Mouse (Mus musculus) forebrain, embryonic 14.5 days (tissue): Measurements from ENCODE around the gene Ovol1. TPM values are rescaled to one million over a fixed set of nuclear protein-coding genes. Genes with fewer than 3 reads are reported as not detected.

Experiments
- ATAC-seq: fragments of 200-750 bp; cut with Nextera tagmentation; 2 replicates; pipeline ENCODE4 v1.8.0; 2017; ENCODE audit warnings: mild to moderate bottlenecking, moderate library complexity
- DNase-seq: peaks from one replicate; pipeline ENCODE4 v3.0.0-alpha.2; 2015; ENCODE audit warnings: low spot score
- H3K27ac ChIP-seq: fragments of 300-500 bp; sonication (generic); 2 replicates; pipeline ENCODE4 v1.5.1; 2014; ENCODE audit warnings: low read depth, mild to moderate bottlenecking, control low read depth, low read length, moderate library complexity
- H3K27me3 ChIP-seq: fragments of 300-500 bp; sonication (generic); replicated peaks from 2 replicates; pipeline ENCODE4 v1.6.1; 2014; ENCODE audit warnings: low read length, control low read depth, mixed read lengths; ENCODE audit not compliant: control insufficient read depth, insufficient read depth
- H3K36me3 ChIP-seq: fragments of 300-500 bp; sonication (generic); 2 replicates; pipeline ENCODE4 v1.6.1; 2014; ENCODE audit warnings: low read length, control low read depth; ENCODE audit not compliant: control insufficient read depth, insufficient read depth
- H3K4me1 ChIP-seq: fragments of 300-500 bp; sonication (generic); 2 replicates; pipeline ENCODE4 v1.6.1; 2014; ENCODE audit warnings: antibody characterized with exemption, low read length, control low read depth; ENCODE audit not compliant: control insufficient read depth, insufficient read depth
- H3K4me2 ChIP-seq: fragments of 300-500 bp; sonication (generic); 2 replicates; pipeline ENCODE4 v1.6.1; 2014; ENCODE audit warnings: mild to moderate bottlenecking, control low read depth, low read length
- H3K4me3 ChIP-seq: fragments of 300-500 bp; sonication (generic); 2 replicates; pipeline ENCODE4 v1.5.1; 2014; ENCODE audit warnings: low read depth, low read length, control low read depth
- H3K9ac ChIP-seq: fragments of 300-500 bp; sonication (generic); 2 replicates; pipeline ENCODE4 v1.6.1; 2014; ENCODE audit warnings: mild to moderate bottlenecking, low read length, control low read depth, moderate library complexity
- H3K9me3 ChIP-seq: fragments of 300-500 bp; sonication (generic); replicated peaks from 2 replicates; pipeline ENCODE4 v1.6.1; 2016; ENCODE audit warnings: low read length, control low read depth, mixed read lengths; ENCODE audit not compliant: control insufficient read depth
- WGBS: fragments of 180-500 bp; shearing (Covaris S2); extraction: QIAGEN DNeasy Blood & Tissue Kit; methylation state at CpG from one replicate; pipeline ENCODE4 v1.1.7; 2014; 5-methylcytosine and 5-hydroxymethylcytosine counted together
- polyA plus RNA-seq: library from polyadenylated mRNA; unstranded; fragments of >200 nt; fragmentation: Nextera tagmentation; extraction: Ambion mirVana; gene quantifications from 2 replicates; pipeline ENCODE4 v1.2.1, GENCODE M21; 2014

The Ovol1 gene
- polyA plus RNA-seq, 1 experiment from 2014 or later = not detected

DNA sequence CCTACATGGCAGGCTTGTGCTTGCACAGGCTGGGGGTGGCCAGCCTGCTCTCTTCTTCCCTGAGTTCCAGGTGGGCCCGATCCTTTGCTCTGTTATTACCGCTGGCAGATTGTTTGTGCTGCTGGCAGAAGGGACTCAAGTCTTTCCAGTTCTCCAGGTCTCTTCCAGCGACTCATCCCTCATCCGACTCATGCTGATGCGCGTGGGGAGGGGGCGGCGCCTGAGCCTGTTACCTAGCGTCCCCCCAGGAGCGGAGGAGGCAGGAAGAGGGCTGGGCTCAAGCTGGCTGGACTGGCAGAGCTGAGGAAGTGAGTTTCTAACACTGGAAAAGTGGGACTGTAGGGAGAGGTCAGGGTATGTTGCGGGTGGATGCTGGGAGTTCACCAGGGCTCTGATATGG lies 16.4 kb downstream of the Ovol1 start:
- H3K27me3 ChIP-seq = no peaks in the 10 kb centered on the region
- H3K36me3 ChIP-seq = no peaks in the 10 kb centered on the region
- no peak for DNase-seq
- H3K9me3 ChIP-seq = no peaks in the 10 kb centered on the region
- WGBS = 53% methylated on average over 11 of the region's 11 CpGs
- no peaks in the 10 kb centered on the region for H3K4me1 ChIP-seq
- no peak overlapping the region for H3K4me3 ChIP-seq
- no peak overlapping the region for H3K9ac ChIP-seq
- H3K4me2 ChIP-seq = no peak overlapping the region
- H3K27ac ChIP-seq = no peak overlapping the region
- no peak for ATAC-seq

- Histone ChIP-seq H3K27ac (no peak overlapping the region), H3K4me3 (no peak overlapping the region), H3K27me3 (no peaks in the 10 kb centered on the region), H3K36me3 (no peaks in the 10 kb centered on the region), H3K9ac (no peak overlapping the region), H3K4me1 (no peaks in the 10 kb centered on the region), H3K4me2 (no peak overlapping the region), H3K9me3 (no peaks in the 10 kb centered on the region)
- DNase-seq (no peak), ATAC-seq (no peak)
- WGBS = 91% methylated on average over 9 of the region's 9 CpGs
These were observed 17.1 kb downstream of the Ovol1 start for GRCm38 (mm10) chr19:5543362-5543761.

GRCm38 (mm10) chr19:5538786-5539185 lies 21.7 kb downstream of the Ovol1 start:
- Histone ChIP-seq H3K27ac (no peak overlapping the region), H3K4me1 (no peaks in the 10 kb centered on the region), H3K27me3 (no peaks in the 10 kb centered on the region), H3K9me3 (no peaks in the 10 kb centered on the region), H3K4me2 (no peak overlapping the region), H3K4me3 (no peak overlapping the region), H3K36me3 (no peaks in the 10 kb centered on the region), H3K9ac (no peak overlapping the region)
- DNase-seq (no peak), ATAC-seq (no peak)
- WGBS = 60% methylated on average over 8 of the region's 8 CpGs

DNA sequence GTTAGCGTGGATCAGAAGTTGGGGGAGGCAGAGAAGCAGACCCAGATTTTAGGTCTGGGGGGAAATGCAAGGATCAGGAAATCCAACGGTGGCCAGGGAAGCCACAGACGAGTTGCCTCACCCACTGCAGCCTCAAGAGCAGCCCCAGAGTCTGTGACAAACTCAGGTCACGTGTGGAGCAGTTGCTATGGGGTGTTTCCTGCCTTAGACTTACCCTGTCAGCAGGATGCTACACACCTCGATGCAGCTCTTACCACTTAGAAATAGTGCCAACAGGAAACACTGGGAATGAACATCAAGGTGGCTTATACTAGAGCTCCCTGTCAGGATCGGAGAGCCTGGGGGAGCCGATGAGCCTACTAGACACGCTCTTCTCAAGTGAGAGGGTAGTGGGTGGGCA lies 27.9 kb downstream of the Ovol1 start:
- Histone ChIP-seq H3K4me3 (no peak overlapping the region), H3K9me3 (no peaks in the 10 kb centered on the region), H3K27ac (no peak overlapping the region), H3K4me1 (no peaks in the 10 kb centered on the region), H3K9ac (no peak overlapping the region), H3K4me2 (no peak overlapping the region), H3K36me3 (no peaks in the 10 kb centered on the region), H3K27me3 (no peaks in the 10 kb centered on the region)
- no peak for DNase-seq
- no peak for ATAC-seq
- 79% methylated on average over 8 of the region's 8 CpGs for WGBS

GRCm38 (mm10) chr19:5530138-5530524 lies 30.3 kb downstream of the Ovol1 start:
- H3K9me3 ChIP-seq = no peaks in the 10 kb centered on the region
- no peak for DNase-seq
- H3K4me2 ChIP-seq = no peak overlapping the region
- no peak overlapping the region for H3K27ac ChIP-seq
- no peak overlapping the region for H3K4me3 ChIP-seq
- no peaks in the 10 kb centered on the region for H3K27me3 ChIP-seq
- ATAC-seq = no peak
- no peaks in the 10 kb centered on the region for H3K36me3 ChIP-seq
- no peak overlapping the region for H3K9ac ChIP-seq
- WGBS = 9% methylated on average over 7 of the region's 7 CpGs
- no peaks in the 10 kb centered on the region for H3K4me1 ChIP-seq

DNA sequence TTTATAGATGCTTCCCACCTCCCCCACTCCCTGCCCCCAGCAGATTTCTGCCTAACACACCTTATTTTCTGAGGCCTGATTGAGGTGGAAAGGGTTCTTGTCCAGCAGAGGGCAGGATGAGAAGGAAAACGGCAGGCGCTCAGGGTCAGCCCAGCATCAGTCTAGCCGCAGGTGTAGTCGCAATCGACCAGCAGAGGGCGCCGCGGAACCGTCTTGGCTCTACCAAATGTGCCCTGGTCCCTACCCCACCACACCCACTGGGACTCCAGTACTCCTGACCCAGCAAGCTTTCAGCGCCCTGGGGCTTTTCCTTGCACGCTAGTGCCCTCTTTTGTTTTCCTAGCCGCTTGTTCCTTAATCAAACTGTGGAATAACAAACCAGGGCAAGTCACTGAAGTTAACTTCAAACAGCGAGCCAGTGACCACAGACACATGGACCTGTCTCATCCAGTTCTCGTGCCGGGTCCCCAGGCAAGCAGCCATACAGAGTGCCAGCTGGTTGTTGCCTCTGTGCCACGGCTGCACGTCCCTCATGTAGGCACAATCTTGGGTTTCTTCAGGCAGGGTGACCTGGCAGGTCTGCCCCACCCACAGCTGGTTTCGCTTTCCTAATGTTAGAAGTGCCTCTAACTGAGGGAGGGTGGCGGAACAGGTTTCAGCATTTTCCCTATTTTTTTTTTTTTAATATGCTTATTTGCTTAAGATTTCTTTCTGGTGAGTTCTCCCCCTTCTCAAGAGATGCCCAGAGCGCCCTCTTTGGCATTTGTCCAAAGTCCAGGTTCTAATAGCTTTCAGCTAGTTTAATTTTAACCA lies 30.9 kb downstream of the Ovol1 start:
- peak; percentile 88 for DNase-seq
- H3K4me1 ChIP-seq = no peaks in the 10 kb centered on the region
- H3K27ac ChIP-seq = no peak overlapping the region
- H3K4me3 ChIP-seq = no peak overlapping the region
- peak; percentile 93 for ATAC-seq
- H3K4me2 ChIP-seq = peak overlapping the region; percentile 32
- H3K27me3 ChIP-seq = no peaks in the 10 kb centered on the region
- no peaks in the 10 kb centered on the region for H3K9me3 ChIP-seq
- no peak overlapping the region for H3K9ac ChIP-seq
- WGBS = 12% methylated on average over 20 of the region's 20 CpGs
- no peaks in the 10 kb centered on the region for H3K36me3 ChIP-seq

- no peak overlapping the region for H3K9ac ChIP-seq
- H3K27ac ChIP-seq = no peak overlapping the region
- no peaks in the 10 kb centered on the region for H3K9me3 ChIP-seq
- no peaks in the 10 kb centered on the region for H3K27me3 ChIP-seq
- H3K4me2 ChIP-seq = no peak overlapping the region
- no peak for DNase-seq
- no peaks in the 10 kb centered on the region for H3K36me3 ChIP-seq
- H3K4me1 ChIP-seq = no peaks in the 10 kb centered on the region
- ATAC-seq = no peak
- 80% methylated on average over 5 of the region's 5 CpGs for WGBS
- no peak overlapping the region for H3K4me3 ChIP-seq
These were observed 35.2 kb downstream of the Ovol1 start for GRCm38 (mm10) chr19:5525204-5525603.

DNA sequence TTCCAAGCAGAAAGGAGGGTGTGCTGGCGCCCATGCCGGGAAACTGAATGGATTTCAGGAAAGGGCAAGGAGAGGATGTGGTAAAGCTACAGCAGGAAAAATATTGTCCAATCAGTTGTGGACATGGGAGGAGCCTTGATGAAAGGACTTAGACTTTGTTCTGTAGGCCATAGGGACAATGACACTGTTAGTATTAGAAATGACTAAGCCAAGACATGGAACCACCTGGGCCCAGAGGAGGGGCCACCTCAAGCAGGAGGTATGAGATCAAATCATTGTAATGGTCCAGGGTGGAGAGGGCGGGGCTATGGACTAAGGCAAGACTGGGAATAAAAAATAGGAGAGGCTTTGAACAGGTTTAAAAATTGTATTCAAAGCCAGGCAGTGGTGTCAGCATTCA lies 41.7 kb downstream of the Ovol1 start:
- DNase-seq = no peak
- Histone ChIP-seq H3K27me3 (no peaks in the 10 kb centered on the region), H3K27ac (no peak overlapping the region), H3K36me3 (no peaks in the 10 kb centered on the region), H3K9ac (no peak overlapping the region), H3K4me2 (no peak overlapping the region), H3K9me3 (no peaks in the 10 kb centered on the region), H3K4me3 (no peak overlapping the region), H3K4me1 (no peaks in the 10 kb centered on the region)
- no peak for ATAC-seq
- 88% methylated on average over 3 of the region's 3 CpGs for WGBS

DNA sequence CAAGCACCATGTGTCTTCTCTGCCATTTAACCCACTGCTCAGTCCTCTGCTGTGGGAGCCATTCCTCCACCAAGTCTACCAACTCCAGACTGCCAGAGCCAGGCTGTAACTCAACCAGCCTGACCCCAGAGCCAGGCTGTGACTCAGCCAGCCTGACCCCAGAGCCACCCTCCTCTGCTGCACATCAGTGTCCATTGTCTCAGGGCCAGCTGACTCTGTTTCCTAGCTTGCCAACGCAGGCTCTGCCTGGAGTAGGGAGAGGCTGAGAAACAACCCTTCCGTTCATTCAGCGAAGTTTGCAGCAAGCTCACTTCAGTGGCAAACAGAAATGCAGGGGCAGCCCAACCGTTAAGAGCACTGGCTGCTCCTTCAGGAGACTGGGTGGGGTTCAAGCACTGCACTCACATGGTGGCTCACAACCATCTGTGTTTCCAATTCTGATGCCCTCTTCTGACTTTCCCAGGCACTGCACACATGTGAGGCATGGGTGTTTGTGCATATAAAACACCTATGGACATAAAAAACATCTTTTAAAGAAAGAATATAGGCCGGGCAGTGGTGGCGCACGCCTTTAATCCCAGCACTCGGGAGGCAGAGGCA lies 43.4 kb downstream of the Ovol1 start:
- no peak overlapping the region for H3K4me3 ChIP-seq
- no peak overlapping the region for H3K4me2 ChIP-seq
- ATAC-seq = no peak
- WGBS = 80% methylated on average over 8 of the region's 8 CpGs
- H3K36me3 ChIP-seq = no peaks in the 10 kb centered on the region
- no peaks in the 10 kb centered on the region for H3K27me3 ChIP-seq
- no peak overlapping the region for H3K27ac ChIP-seq
- no peak for DNase-seq
- no peak overlapping the region for H3K9ac ChIP-seq
- H3K9me3 ChIP-seq = no peaks in the 10 kb centered on the region
- no peaks in the 10 kb centered on the region; the same call in 1 of the 2 replicates for H3K4me1 ChIP-seq
